ENCODE assay signal across 9 mouse cellular contexts in genomic region chr9:114527085-114527484, GRCm38 (mm10). TPM values are rescaled to one million over a fixed set of nuclear protein-coding genes. Genes with fewer than 3 reads are reported as not detected.
DNase-seq lines count a peak whose midpoint lies in the region; ATAC-seq and TF ChIP-seq lines count a peak whose summit lies in the region.
"Had no signal": no experiment of that assay in that cellular context is flagged by ENCODE, and none has a peak within 500 bp of the region (broad histone marks: within the 10 kb centered on the region; RNA-seq: fewer than 3 reads in every experiment).

No protein-coding gene starts in this region.

- TF ChIP-seq POLR2A in cerebellum, adult 2 months (IDR thresholded peaks at IDR 0.05; ENCODE audit: borderline replicate concordance, insufficient read depth, low read length): no peak

- H3K9me3 ChIP-seq in intestine, embryonic 14.5 days (ENCODE audit: control insufficient read depth, low read length): no peaks in the 10 kb centered on the region
- H3K9me3 ChIP-seq in liver, embryonic 16.5 days (replicated peaks; ENCODE audit: control insufficient read depth, low read length): no peaks in the 10 kb centered on the region

- no peaks in the 10 kb centered on the region for H3K27me3 ChIP-seq in intestine, embryonic 14.5 days (replicated peaks; ENCODE audit: control insufficient read depth, insufficient read depth, low read length)
- H3K27me3 ChIP-seq in liver, embryonic 16.5 days (ENCODE audit: control insufficient read depth, insufficient read depth, low read depth, low read length): no peaks in the 10 kb centered on the region
- no peaks in the 10 kb centered on the region; the same call in 1 of the 2 replicates for H3K27me3 ChIP-seq in cerebellum, adult 2 months (ENCODE audit: control insufficient read depth, insufficient read depth, low read length)

- H3K36me3 ChIP-seq in intestine, embryonic 14.5 days (ENCODE audit: control insufficient read depth, insufficient read depth, low read length): no peaks in the 10 kb centered on the region
- no peaks in the 10 kb centered on the region for H3K36me3 ChIP-seq in liver, embryonic 16.5 days (ENCODE audit: control insufficient read depth, insufficient read depth)

- H3K4me3 ChIP-seq in intestine, embryonic 14.5 days (ENCODE audit: low read depth, low read length): peak overlapping the region; percentile 8
- H3K4me3 ChIP-seq in liver, embryonic 16.5 days (ENCODE audit: low read depth, low read length): peak overlapping the region; percentile 38
- no peak overlapping the region for H3K4me3 ChIP-seq in cerebellum, adult 2 months (replicated peaks; ENCODE audit: insufficient read depth, low read depth, low read length)
- H3K4me3 ChIP-seq: erythroblast, embryonic 14.5 days had no signal

- peaks cover 20% of the 10 kb centered on the region for H3K4me1 ChIP-seq in intestine, embryonic 14.5 days (replicated peaks; ENCODE audit: control insufficient read depth, insufficient read depth, low read length)
- H3K4me1 ChIP-seq in liver, embryonic 16.5 days (ENCODE audit: control insufficient read depth, low read depth, low read length): peaks cover 10% of the 10 kb centered on the region
- no peaks in the 10 kb centered on the region for H3K4me1 ChIP-seq in cerebellum, adult 2 months (ENCODE audit: control insufficient read depth, insufficient read depth, low read length)

- no peak for TF ChIP-seq CTCF in cerebellum, adult 2 months (IDR thresholded peaks at IDR 0.05; ENCODE audit: borderline replicate concordance, insufficient read depth, low read depth, low read length)

- ATAC-seq in granulocyte monocyte progenitor cell, adult 5-6 weeks (replicated peaks; ENCODE audit: poor library complexity, severe bottlenecking): peak; percentile 71
- peak; percentile 48; the same call in 1 of the 2 replicates for ATAC-seq in intestine, embryonic 14.5 days (replicated peaks; ENCODE audit: low FRiP score, low TSS enrichment, low read depth)
- peak; percentile 7; the same call in 1 of the 2 replicates for ATAC-seq in liver, embryonic 16.5 days (ENCODE audit: low read depth)

- 5% methylated on average over 16 of the region's 16 CpGs for WGBS in intestine, embryonic 14.5 days
- 2% methylated on average over 16 of the region's 16 CpGs for WGBS in liver, embryonic 16.5 days (ENCODE audit: insufficient replicate concordance)
- 13% methylated on average over 16 of the region's 16 CpGs for WGBS in cerebellum, adult 2 months

- H3K4me2 ChIP-seq in intestine, embryonic 14.5 days (ENCODE audit: low read length): peak overlapping the region; percentile 41
- peak overlapping the region; percentile 62 for H3K4me2 ChIP-seq in liver, embryonic 16.5 days (ENCODE audit: low read depth, low read length)

- H3K9ac ChIP-seq in intestine, embryonic 14.5 days (ENCODE audit: low read length): peak overlapping the region; percentile 0; the same call in 1 of the 2 replicates
- peak overlapping the region; percentile 28; the same call in 1 of the 2 replicates for H3K9ac ChIP-seq in liver, embryonic 16.5 days (ENCODE audit: low read depth, low read length)

- DNase-seq in CD8-positive naive resting alpha-beta T cell, adult 2 months (ENCODE audit: low read depth in 2 of 2, low spot score in 2 of 2): peak; percentile 12 to 20
- peak; percentile 66 for DNase-seq in adrenal gland, postnatal 10 days
- peak; percentile 74 for DNase-seq in intestine, embryonic 14.5 days (ENCODE audit: low spot score)
- DNase-seq in retina, embryonic 14.5 days (ENCODE audit: low spot score): peak; percentile 81
- no peak for DNase-seq in right cerebral cortex, adult 2 months (ENCODE audit: low spot score in 2 of 2)
- DNase-seq in cerebellum, adult 2 months: no peak

- H3K27ac ChIP-seq in intestine, embryonic 14.5 days (ENCODE audit: low read depth): peak overlapping the region; percentile 64; the same call in 1 of the 2 replicates
- H3K27ac ChIP-seq in liver, embryonic 16.5 days (ENCODE audit: low read length): peak overlapping the region; percentile 73
- no peak overlapping the region for H3K27ac ChIP-seq in cerebellum, adult 2 months (ENCODE audit: insufficient read depth, low read length)

RNA-seq across cellular contexts. Expression of gene C130032M10Rik, which starts 11.6 kb away (rescaled TPM):
- not detected for total RNA-seq in adrenal gland, postnatal 10 days (2021)
- total RNA-seq in granulocyte monocyte progenitor cell, adult 5-6 weeks (2014; fragmentation: Nextera tagmentation): not detected in 2 replicates
- not detected in 2 replicates for total RNA-seq in granulocyte monocyte progenitor cell, adult 5-6 weeks (2017)
- 0.46 TPM in 1 of 2 replicates, not detected in the other for polyA plus RNA-seq in intestine, embryonic 14.5 days (2014; fragmentation: Nextera tagmentation; extraction: Ambion mirVana)
- polyA plus RNA-seq in liver, embryonic 16.5 days (2015; fragmentation: Nextera tagmentation; extraction: Ambion mirVana): not detected in 2 replicates
- polyA plus RNA-seq in cerebellum, adult 2 months (2012; rRNA removed): not detected in 2 replicates
- polyA plus RNA-seq: erythroblast, embryonic 14.5 days had no signal

RNA-seq across cellular contexts. Expression of gene Ccr4, which starts 22.4 kb away (rescaled TPM):
- under 1 TPM in 1 of 2 experiments, not detected in 1; 0.09 TPM for total RNA-seq in adrenal gland, postnatal 10 days (2021)
- total RNA-seq in granulocyte monocyte progenitor cell, adult 5-6 weeks (2014; fragmentation: Nextera tagmentation): not detected in 2 replicates
- total RNA-seq in granulocyte monocyte progenitor cell, adult 5-6 weeks (2017): not detected in 2 replicates
- 0.08 TPM in 2 replicates for polyA plus RNA-seq in intestine, embryonic 14.5 days (2014; fragmentation: Nextera tagmentation; extraction: Ambion mirVana)
- not detected in 2 replicates for polyA plus RNA-seq in liver, embryonic 16.5 days (2015; fragmentation: Nextera tagmentation; extraction: Ambion mirVana)
- not detected in 2 replicates for polyA plus RNA-seq in cerebellum, adult 2 months (2012; rRNA removed)
- polyA plus RNA-seq: erythroblast, embryonic 14.5 days had no signal

RNA-seq across cellular contexts. Expression of gene Trim71, which starts 37.1 kb away (rescaled TPM):
- total RNA-seq in adrenal gland, postnatal 10 days (2021): under 1 TPM in 1 of 2 experiments, not detected in 1; 0.09 TPM
- not detected in 2 replicates for total RNA-seq in granulocyte monocyte progenitor cell, adult 5-6 weeks (2014; fragmentation: Nextera tagmentation)
- not detected in 2 replicates for total RNA-seq in granulocyte monocyte progenitor cell, adult 5-6 weeks (2017)
- 2.7 and 2.9 TPM in 2 replicates for polyA plus RNA-seq in intestine, embryonic 14.5 days (2014; fragmentation: Nextera tagmentation; extraction: Ambion mirVana)
- 0.69 and 0.71 TPM in 2 replicates for polyA plus RNA-seq in liver, embryonic 16.5 days (2015; fragmentation: Nextera tagmentation; extraction: Ambion mirVana)
- 0.03 and 0.05 TPM in 2 replicates for polyA plus RNA-seq in cerebellum, adult 2 months (2012; rRNA removed)
- polyA plus RNA-seq: erythroblast, embryonic 14.5 days had no signal

Comparison
In these comparisons a context has a peak if more than half of its experiments do, and no peak if none do; other contexts are left out.
1. DNase-seq: peak in CD8-positive naive resting alpha-beta T cell, adult 2 months (2 of 2), adrenal gland, postnatal 10 days (single experiment), intestine, embryonic 14.5 days (single experiment) and retina, embryonic 14.5 days (single experiment); none in right cerebral cortex, adult 2 months (0 of 2) and cerebellum, adult 2 months (0 of 2).
2. ATAC-seq: peak in every context shown above with its lines; median percentile 71 in granulocyte monocyte progenitor cell, adult 5-6 weeks; 48 in intestine, embryonic 14.5 days; 7 in liver, embryonic 16.5 days.